8 mouse cellular contexts compared by ENCODE assay signal in the genomic region with DNA sequence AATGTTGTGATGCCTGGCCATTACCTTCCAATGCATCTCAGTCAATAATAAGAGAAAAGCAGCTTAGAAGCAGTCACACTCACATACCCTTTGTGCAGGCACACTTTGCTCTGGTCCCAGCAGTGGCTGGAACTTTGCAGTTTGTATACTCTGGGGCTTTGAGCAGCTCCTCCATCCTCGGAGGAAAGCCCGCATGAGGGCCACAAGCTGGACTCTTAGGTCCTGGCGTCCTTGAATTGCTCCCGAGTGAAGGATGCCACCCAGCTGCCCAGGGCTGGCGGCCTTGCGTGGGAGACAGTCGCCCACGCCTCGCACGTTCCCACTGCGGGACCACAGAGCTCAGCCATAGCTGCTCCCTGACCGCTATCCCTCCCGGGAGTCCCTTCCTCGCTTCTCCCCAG. TPM values are rescaled to one million over a fixed set of nuclear protein-coding genes. Genes with fewer than 3 reads are reported as not detected.
DNase-seq lines count a peak whose midpoint lies in the region; ATAC-seq lines count a peak whose summit lies in the region.

No protein-coding gene starts in this region.

- WGBS in hindbrain, embryonic 15.5 days: 8% methylated on average over 14 of the region's 14 CpGs

- peak overlapping the region; percentile 53 for H3K27ac ChIP-seq in hindbrain, embryonic 15.5 days (replicated peaks)

- no peaks in the 10 kb centered on the region for H3K27me3 ChIP-seq in hindbrain, embryonic 15.5 days

- peak overlapping the region; percentile 93 for H3K4me2 ChIP-seq in hindbrain, embryonic 15.5 days

- peak overlapping the region; percentile 53 for H3K9ac ChIP-seq in hindbrain, embryonic 15.5 days

- H3K4me3 ChIP-seq in hindbrain, embryonic 15.5 days: peak overlapping the region; percentile 57

- no peaks in the 10 kb centered on the region for H3K9me3 ChIP-seq in hindbrain, embryonic 15.5 days

- peaks cover 10% of the 10 kb centered on the region; the same call in 1 of the 2 replicates for H3K4me1 ChIP-seq in hindbrain, embryonic 15.5 days (replicated peaks)

- peak; percentile 21 to 29 for DNase-seq in cerebellum, postnatal 25 days
- no peak for DNase-seq in cerebellum, adult 11-12 months
- peak; percentile 25 for DNase-seq in right cerebral cortex, adult 18-20 months
- no peak for DNase-seq in right cerebral cortex, postnatal 36 days (ENCODE audit: low spot score in 2 of 2)
- peak; percentile 8 to 24 for DNase-seq in lung, postnatal 4 days
- DNase-seq in thymus, postnatal 36 days: no peak
- no peak for DNase-seq in left cerebral cortex, adult 8-10 months (ENCODE audit: low spot score in 2 of 2)

- peak; percentile 66 for ATAC-seq in hindbrain, embryonic 15.5 days (ENCODE audit: low FRiP score, low read depth)

- H3K36me3 ChIP-seq in hindbrain, embryonic 15.5 days: no peaks in the 10 kb centered on the region

RNA-seq across cellular contexts. Expression of gene Gucy1a1, which starts 0.9 kb away (rescaled TPM):
- 23.7 and 26.2 TPM in 2 replicates for polyA plus RNA-seq in hindbrain, embryonic 15.5 days (2015; fragmentation: Nextera tagmentation; extraction: Ambion mirVana)
- 100 to 1,000 TPM in 1 of 4 experiments, 10 to 100 TPM in 3; 82.9 to 101 (median 91.5) TPM for total RNA-seq in left cerebral cortex, adult 8-10 months (2022)

Comparison
In these comparisons a context has a peak if more than half of its experiments do, and no peak if none do; other contexts are left out.
1. DNase-seq: peak in cerebellum, postnatal 25 days (2 of 2), right cerebral cortex, adult 18-20 months (single experiment) and lung, postnatal 4 days (2 of 2); none in cerebellum, adult 11-12 months (single experiment), right cerebral cortex, postnatal 36 days (0 of 2), thymus, postnatal 36 days (0 of 2) and left cerebral cortex, adult 8-10 months (0 of 2).